Mouse (Mus musculus) lung, postnatal 4 days (tissue): ENCODE results near the gene Sec63.

Experiments used
- DNase-seq, 2 experiments: peaks; one replicate each; pipeline ENCODE4 v3.0.0; 2021

Gene Sec63

DNA sequence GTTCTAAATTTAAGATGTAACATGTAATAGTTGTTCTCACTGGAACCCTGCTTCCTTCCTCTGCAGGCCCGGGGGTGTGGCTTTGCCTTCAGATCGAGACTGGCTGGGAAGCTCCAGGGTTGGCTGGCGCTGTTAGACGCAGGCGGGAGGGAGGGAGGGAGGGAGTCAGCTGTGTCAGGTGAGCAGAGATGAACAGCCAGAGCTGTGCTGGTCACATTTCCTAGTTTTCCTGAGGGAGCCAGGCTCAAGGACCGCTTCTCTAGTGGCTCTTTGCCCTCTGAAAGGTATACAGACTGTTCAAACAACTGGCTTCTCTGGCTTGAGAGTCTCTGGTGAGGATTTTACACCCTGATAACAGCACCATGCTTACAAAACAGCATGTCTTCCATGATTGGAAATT lies 69.1 kb downstream of the Sec63 start:
- DNase-seq, result peak; percentile 58 to 80

GRCm38 (mm10) chr10:42832677-42833076 lies 71.4 kb downstream of the Sec63 start:
- no peak for DNase-seq

DNA sequence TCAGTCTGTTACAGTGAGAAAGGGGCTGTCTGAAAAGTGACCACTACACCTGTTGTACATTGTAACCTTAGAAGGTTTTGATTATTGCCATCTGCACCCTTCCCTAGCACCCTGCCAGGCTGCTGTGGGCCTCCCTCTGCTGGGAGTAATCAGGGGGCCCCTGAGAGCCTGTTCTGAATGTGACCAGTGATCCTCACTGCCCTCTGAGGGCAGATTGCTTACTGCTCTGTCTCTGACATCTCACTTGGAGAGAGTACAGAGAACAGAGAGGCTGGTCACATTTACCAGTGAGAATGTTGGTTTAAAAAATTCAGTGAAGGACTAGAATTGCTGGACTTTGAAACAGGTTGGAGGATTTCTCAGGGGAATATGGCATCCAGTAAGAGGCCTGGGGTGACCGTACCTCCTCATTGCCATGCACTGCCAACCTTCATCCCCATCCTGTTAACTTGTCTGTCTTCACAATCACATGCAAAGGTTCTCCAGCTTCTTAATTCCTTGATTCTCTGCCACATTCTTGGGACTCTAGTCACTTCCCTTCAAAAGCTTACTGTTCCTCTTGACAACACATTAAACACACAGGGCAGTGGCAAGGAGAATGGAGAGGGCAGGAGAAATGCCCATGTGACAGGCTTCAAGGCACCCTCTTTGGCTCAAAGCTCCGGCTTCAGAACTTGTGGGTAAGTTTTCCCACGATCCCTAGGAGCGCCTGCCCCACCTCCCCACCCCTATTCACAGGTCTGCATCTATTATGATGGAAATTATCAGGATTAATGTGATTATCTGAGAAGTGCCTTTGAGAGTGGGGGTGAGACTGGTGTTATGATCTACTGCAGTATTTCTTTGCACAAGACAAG lies 72.8 kb downstream of the Sec63 start:
- DNase-seq, result peak; percentile 38 to 70

GRCm38 (mm10) chr10:42838106-42838505 lies 76.8 kb downstream of the Sec63 start:
- DNase-seq, result no peak

DNA sequence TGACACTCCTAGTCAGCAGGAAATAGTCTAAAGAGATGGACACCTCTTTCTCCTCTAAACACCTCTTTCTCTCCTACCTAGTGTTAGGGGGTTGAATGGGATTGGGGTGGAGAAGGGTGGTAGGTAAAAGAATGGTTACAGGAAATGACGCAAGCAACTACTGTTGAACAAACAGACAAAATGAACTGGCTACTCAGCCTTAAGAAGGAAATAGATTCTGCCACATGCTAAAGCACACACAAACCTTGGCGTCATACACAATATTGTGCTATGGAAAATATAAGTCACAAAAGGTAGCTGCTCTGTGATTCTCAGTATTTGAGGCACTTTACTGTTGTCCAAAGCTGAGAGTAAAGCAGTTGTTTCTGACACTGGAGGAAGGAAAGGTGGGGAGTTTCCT lies 77.4 kb downstream of the Sec63 start:
- no peak for DNase-seq

DNA sequence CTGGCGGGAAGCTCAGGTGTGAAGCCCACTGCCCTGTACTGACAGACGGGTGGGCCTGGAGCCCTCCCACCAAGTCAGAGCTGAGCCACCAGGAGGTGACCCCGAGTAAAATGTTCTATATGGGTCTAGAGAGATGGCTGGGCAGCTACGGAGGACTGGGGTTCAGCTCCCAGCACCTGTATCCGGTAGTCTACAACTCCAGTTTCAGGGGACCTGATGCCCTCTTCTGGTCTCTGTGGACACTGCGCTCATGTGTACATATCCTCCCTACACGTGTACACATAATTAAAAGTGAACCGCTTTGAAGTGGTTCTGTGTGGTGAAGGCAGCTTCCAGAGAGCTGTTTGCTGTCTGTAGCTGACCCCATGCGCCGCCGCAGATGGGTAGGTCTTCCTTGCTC lies 78.7 kb downstream of the Sec63 start:
- DNase-seq, result no peak

- no peak for DNase-seq
These were observed 80.4 kb downstream of the Sec63 start for GRCm38 (mm10) chr10:42841531-42842195.

DNA sequence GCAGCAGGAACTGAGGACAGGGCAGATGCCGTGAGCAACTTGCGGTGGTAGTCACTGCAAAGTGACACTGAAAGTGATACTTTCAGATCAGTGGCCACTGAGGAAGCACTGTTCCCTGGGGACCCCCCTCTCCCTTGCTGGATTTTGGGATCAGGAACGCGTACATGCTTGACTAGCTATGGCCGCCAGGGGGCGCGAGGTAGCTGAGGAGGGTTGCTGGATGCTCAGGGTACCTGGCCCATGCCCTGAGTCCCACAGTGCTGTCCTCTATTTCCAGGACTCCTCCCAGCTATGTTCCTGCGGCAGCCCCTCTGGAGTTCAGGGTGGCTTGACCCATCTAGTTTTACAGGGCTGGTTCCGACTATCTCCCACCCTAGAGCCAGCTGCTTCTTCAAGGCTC lies 81.1 kb downstream of the Sec63 start:
- peak; percentile 68 to 82 for DNase-seq

DNA sequence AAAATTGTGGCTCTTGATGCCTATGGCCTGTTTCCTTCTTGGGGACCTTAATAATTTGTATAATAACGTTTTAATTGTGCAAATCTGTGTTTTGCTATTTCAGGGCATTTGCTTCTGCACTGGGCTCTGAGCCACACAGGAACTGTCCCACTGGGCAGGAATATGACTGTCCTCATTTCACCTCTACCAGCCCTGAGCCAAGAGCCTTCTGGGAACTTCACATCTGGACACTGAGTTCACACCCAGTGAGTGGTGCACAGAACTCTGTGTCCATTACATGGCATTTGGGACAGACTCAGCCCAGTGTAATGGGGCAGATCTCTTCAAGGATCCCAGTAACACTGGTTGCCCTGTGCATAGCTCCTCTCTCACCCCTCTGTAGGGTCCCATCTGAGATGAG lies 82.1 kb downstream of the Sec63 start:
- DNase-seq, result no peak

- DNase-seq, result no peak
These were observed 84.2 kb downstream of the Sec63 start for GRCm38 (mm10) chr10:42845480-42845879.

GRCm38 (mm10) chr10:42848179-42849080 lies 87.1 kb downstream of the Sec63 start:
- no peak for DNase-seq

- no peak for DNase-seq
These were observed 87.7 kb downstream of the Sec63 start for GRCm38 (mm10) chr10:42849081-42849400.

- DNase-seq, result no peak
These were observed 93.5 kb downstream of the Sec63 start for GRCm38 (mm10) chr10:42854838-42855237.

- DNase-seq, result peak; percentile 59 to 63
These were observed 94.0 kb downstream of the Sec63 start for GRCm38 (mm10) chr10:42855250-42855649.

- no peak for DNase-seq
These were observed 95.3 kb downstream of the Sec63 start for GRCm38 (mm10) chr10:42856574-42856973.

DNA sequence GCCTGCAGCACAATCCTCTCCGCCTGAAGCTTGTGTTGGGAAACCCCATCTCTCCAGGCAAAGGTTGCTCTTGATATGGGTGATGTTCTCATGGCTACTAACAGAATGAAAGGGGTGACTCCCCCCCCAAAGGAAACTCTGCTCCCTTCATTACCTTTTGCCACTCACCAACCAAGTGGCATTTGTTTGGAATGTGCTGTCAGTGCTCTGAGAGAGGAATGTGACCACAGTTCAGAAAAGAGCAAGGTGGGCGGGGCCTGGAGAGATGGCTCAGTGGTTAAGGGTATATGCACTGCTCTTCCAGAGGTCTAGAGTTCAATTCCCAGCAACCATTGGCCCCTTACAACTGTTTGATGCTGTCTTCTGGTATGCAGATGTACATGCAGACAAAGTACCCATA lies 95.7 kb downstream of the Sec63 start:
- no peak for DNase-seq

- DNase-seq, result no peak
These were observed 98.5 kb downstream of the Sec63 start for GRCm38 (mm10) chr10:42859781-42860158.

- peak; percentile 37 to 57 for DNase-seq
These were observed 99.0 kb downstream of the Sec63 start, which contains the start of gene Scml4 for GRCm38 (mm10) chr10:42860159-42860911. Gene Scml4, plus strand, starts transcription at chr10:42860370.

DNA sequence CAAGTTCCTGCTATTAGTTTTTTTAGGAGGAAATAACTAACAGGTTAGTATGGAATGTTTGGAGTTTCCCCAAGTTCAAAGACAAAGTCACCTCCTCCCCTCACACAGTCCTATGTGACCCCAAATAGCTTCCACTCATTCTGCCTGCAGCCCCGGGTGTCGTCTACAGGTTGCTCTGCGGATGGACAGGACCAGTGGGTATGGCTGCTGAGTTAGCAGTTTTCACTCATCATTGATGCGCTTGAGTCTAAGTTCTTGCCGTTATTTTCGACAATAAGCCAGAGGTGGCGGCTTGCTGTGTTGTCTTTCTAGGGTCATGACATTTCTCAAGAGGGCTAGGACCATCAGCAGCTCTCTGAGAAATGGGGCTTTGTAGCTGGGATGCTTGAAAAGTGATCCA lies 100.2 kb downstream of the Sec63 start:
- no peak for DNase-seq

DNA sequence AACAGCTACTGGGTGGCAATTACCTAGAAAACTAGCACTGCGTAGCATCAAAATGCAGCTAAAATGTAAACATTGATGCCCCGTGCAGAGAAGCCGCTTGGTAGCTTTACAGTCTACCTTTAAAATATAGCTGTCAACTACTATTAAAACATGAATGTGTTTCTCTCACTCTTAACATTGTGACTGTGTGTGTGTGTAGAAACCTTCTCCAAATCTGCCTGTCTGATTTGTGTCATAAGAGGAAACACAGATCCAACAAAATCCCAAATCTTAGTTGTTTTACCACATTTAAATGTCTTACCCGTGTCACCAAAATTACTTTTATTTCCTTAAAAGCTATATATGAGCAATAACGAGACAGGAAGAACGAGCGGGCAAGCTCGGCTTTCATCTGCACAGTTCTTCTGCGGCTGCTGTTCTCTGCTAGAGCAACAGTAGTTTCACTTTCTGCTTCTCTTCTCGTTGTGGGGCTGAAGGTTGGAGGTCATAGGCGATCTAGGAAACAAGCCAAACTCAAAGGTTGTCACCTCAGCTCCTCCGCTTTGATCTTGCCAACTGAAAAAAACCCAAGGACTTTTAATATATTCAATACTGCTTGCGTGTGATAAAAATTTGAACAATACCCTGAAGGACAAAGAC lies 100.9 kb downstream of the Sec63 start:
- DNase-seq, result peak; percentile 38 to 56

DNA sequence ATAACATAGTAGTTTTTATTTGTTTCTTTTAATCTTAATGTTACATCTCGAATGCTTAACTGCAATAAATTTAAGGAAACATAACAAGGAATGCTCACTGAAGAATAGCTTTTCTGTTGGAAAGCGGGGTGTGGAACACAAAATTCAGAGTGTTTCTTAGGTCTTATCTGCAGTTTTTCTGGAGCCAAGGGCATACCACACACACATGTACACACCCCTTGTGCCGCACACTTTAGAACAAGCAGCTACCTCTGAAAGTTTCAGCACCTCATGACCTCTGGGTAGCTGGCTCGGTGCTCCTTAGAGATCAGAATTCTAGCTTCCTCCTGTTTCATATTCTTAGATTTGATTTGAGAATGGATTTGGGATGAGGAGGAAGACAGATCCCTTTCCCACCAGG lies 101.5 kb downstream of the Sec63 start:
- no peak for DNase-seq
